Mouse (Mus musculus): ENCODE measurements around the gene Tshz2.
A peak's percentile ranks its signal among the peaks of the same experiment; 100 is the strongest.

The Tshz2 gene

DNA sequence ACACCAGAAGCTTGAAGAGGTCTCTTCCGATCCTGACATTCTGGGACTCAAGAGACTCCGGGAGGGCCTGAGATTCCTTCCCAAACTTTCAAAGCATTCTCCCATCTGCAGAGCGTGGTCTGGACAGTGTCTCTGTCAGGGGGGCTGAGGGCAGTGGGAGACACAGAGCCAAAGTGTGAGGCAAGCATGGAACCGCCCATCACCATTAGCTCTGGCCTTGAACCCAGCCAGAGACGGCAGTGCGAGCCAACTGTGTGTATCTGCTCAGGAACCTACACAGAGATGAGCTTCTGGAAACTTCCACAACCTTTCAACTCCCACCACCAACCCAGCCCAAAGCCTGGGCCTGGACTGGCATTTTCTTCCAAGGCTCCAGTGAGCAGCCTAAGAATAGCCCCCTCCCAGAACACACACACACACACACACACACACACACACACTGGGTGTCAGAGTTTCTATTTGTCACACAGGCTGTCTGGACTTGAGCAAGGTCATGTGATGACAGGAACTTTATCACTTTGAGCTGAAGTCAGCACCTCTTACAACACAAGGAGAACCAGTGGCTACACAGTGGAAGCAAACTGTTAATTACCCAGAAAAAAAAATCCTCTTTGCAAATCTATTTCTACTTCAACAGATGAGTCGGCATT is 67.2 kb downstream of the Tshz2 start:
- DNase-seq (ENCODE audit: low spot score in 2 of 2) = no peak

DNA sequence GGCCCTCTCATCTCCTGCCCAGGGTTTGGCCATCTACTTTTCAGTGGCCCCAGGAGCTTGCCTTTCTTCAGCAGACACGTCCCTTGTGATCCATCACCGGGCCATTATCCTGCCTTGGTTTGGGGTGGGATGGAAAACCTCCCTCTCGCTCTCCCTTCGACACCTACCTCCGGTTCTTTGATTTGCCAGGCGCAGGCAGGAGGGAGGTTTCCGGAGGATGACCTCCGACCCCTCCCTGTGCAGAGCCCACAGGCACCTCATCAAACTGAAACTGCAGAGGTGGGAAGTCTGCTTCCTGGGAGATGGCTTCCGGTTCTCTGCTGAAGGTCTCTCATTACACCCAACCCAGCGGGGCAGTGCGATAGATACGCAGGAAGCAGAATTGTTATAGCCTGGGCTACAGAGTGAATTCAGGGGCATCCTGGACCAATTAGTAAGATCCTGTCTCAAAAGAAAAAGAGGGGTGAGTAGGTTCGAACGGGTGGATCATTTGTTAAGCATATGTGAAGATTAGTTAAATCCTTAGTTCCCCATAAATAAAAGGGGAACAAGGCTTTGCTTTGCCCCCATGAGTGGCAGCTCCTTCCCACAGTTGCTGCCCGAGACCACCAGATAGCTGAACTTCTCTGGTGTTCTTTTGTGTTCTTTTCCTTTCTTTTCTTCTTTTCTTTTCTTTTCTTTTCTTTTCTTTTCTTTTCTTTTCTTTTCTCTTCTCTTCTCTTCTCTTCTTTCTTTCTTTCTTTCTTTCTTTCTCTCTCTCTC is 70.1 kb downstream of the Tshz2 start:
- DNase-seq (ENCODE audit: low spot score in 2 of 2) = no peak

DNA sequence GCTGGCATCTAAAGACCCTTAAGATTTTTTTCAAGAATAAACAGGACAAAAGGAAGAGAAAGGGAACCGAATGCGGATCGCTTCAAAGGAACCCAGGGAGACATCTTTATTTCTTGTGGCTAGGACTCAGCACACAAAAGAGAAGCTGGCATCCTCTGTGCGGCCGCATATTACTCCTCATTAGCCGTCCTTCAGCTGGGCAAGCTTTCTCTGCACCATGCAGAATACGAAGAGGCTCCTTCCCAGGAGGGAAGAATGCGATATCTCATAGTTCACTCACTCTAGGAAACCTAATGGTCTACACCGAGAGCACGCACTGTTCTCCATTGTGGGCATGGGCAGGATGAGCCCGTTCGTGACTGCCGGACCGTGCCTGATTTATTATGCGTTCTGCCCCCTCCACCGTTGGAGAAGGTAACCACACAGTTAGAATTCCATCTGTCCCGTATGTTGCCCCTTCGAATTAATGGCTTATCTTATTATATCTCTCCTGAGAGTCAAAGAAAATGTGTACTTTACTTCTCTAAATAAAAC is 89.0 kb downstream of the Tshz2 start:
- no peak for DNase-seq (ENCODE audit: low spot score in 2 of 2)

DNA sequence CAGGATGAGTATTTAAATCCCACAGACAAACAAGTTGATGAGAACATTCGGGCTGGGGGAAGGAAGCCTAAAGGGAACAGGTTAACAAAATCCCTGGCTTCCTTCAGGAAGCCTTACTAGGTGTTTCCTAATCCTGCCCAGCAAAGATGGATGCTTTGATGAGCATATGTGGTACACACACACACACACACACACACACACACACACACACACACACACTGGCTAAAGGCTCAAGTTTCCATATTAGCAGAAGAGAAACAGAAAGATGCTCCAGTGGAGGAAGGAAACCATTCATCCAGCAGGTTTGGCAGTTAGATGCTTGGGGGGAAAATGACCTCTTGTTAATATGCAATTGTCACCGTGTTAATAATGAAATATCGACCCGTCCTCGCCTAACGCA is 89.5 kb downstream of the Tshz2 start:
- DNase-seq (ENCODE audit: low spot score in 2 of 2) = no peak

DNA sequence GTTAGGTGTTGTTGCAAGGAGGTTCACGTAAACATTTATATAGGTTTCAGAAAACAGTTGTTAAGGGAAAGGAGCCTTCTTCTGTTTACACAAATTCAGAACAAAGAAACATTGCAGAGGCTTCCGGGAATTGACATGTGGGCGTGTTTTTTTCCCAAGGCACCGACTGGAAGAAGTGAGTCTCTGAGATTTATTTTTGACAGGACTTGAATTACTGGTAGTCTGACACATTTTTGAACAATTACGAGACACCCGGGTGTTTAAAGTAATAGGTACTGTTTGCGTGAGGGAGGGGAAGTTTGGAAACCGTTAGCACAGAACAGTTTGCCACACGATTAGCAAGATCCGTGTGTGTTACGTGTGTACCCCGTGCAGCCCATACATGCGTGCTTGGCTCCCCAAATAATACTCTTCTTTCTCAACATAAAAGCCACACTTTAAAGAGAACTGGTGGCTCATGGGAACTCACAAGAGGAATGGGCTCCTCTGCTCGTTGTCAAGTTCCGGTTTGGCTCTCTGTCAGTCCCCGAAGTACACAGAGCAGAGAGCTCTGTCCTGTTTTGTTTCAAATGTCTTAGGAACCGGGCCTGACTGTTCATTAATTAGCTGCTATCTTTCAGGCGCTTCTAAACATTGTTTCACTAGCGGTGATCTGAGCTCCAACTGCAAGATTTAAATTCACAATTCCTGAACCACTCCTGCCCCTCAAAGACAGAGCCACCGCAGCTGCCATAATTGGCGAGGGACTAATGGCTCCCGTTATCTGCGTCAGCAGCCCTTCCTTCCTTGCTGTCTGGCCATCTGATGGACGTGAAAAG is 91.0 kb downstream of the Tshz2 start:
- no peak for DNase-seq (ENCODE audit: low spot score in 2 of 2)

DNA sequence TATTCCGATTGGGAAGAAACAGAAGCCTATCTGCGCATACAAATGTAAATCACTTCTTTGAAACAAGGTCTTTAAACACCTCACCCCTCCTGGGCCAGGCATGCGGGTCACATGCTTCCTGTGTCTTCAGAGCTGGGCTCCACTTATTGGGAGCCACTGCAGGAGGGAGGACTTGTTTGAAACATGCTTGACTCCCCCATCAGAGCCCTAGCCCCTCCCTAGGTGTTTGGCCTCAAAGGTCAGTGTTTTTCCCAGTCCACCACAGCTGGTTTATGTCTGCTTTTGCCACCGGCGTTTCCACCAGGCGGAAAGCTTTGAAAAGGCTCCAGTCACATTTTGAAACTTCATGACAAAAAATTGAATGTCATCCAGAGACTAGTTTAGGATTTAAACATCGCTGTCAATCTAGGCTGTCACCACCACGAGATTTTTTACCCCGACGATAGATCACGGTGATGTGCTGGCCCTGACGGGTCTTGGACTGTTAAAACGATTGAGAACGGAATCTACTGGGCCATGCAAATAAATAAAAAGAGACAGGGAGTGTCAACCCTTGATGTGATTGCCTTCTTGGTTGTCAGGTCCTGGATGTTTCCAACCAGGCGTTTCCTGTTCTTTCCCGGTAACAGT is 96.0 kb downstream of the Tshz2 start:
- peak; percentile 11 to 15 for DNase-seq (ENCODE audit: low spot score in 2 of 2)

DNA sequence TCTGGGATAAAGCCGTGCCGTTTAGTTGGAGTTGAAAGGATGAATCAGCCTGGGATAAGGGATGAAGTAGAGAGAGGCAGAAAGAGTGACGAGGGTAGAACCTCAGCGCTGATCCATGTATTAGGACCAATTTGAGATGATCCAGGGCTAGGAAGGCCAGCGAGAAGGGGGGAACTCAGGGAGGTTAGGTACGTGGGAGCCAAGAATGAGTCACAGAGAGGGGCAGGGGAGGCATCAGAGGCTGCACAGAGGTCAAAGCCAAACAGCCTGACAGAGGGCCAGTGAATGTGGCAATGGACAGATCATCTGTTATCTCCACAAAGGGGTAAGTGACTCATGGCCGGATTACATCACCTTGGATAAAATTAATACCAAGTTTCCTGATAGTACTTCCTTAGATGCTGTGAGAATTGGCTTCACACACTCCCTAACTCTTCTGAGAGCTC is 97.8 kb downstream of the Tshz2 start:
- no peak for DNase-seq (ENCODE audit: low spot score in 2 of 2)

DNA sequence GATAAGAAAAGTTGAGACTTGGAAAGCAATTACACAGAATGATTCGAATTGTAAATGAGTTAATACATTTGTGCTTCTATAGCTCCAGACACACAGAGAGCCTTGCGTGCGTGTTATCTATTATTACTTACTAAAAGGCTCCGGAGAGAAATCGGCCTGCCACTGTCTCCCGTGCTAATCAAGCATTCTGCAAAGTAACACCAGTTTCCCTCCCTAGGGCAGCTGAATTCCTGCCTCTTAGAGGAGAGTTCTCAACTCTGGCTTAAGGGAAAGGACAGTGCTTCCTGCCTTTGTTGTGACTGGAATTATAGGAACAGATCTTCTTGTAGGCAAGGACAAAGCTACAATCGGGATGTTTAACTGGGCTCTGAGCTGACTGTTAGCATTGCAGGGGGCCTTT is 101.2 kb downstream of the Tshz2 start:
- DNase-seq (ENCODE audit: low spot score in 2 of 2) = no peak

DNA sequence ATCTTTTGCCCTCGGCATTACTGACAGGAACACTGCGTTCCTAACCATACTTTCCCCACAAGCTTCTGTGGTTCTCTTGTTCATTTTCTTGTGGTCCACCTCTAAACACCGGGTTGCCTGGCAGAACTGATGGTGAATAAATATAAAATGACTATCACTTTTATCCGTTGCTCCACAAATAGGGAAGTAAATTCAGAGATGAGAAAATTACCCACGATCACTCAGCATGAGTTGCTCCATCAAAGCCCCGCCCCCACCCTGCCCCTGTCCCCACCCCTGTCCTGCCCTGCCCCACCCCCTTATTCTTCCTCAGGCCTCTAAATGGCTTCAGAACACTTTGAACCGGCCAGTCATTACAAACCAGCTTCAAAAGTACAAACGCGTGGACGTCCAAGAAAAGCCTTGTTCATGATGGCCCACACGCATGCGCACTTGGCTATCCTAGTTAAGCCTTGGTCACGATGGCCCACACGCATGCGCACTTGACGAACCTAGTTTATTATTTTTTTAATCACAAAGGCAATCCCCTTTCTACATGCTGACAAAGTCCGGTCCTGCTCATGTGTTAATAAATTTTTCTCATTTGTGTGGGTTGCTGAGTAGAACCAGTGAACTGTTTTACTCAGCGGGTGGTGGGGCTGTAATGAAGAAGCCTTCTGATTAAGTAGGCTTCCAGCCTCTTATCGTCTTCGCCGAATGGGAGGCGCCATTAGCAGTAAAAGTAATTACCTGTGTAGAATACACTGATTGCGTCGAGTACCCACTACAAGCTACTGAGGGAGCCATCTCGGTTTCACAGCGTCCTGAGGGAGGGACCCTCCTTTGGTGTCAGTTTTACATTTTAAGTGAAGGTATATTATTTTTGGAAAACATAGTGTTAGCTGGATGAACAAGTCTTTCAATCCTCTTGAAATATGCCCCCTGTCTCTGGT is 102.9 kb downstream of the Tshz2 start:
- DNase-seq (ENCODE audit: low spot score in 2 of 2) = no peak

DNA sequence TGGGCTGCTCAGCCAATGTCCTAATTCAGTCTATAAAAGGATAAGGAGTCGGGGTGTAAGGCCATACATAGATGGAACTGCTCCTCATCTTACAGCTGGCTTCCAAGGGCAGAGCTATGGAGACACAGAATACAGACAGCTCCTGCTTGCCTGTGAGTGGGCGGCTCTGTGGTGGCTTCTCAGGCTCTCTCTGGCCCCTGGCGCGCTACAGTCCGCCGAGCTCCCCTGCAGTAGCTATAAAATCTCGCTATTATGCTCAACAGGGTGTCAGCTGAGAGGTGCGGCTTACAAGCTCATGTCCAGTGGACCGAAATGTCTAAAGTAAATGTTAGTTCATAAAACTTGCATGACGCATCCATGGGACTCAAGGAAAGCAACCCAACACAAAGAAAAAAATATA is 108.2 kb downstream of the Tshz2 start:
- DNase-seq (ENCODE audit: low spot score in 2 of 2) = no peak

DNA sequence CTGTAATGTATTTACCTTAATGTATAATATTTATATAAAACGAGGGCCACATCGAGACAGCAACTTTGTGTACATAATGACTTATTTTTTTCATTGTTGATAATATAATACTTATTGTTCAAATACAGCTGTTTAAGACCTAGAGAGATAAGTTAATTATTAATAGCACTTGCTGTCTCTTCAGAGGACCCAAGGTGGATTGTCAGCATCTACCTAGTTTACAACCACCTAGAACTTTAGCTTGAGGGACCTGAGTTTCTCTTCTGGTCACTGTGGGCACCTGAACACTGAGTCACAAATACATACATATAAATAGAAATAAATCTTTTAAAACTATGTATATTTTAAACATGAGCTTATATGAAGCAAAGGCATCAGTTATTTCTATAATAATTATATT is 110.0 kb downstream of the Tshz2 start:
- no peak for DNase-seq (ENCODE audit: low spot score in 2 of 2)

DNA sequence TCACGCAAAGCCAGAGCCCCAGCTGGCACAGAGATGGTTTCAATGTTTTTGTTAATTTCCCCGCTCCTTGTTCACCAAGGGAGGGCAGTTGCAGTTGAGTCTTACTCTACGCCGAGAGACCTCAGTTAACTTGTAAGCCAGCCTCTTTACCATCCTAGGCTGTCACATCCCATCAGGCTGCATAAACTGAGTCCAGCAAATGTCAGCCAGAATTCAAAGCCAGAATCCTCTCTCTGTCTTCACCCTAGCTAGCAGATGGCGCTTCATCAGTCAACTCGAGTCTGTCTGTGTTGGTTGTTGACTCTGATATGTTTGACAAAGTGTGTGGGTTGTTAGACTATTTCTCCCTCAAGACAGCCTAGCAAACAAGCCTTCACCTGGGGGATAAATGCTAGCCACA is 110.5 kb downstream of the Tshz2 start:
- no peak for DNase-seq (ENCODE audit: low spot score in 2 of 2)

DNA sequence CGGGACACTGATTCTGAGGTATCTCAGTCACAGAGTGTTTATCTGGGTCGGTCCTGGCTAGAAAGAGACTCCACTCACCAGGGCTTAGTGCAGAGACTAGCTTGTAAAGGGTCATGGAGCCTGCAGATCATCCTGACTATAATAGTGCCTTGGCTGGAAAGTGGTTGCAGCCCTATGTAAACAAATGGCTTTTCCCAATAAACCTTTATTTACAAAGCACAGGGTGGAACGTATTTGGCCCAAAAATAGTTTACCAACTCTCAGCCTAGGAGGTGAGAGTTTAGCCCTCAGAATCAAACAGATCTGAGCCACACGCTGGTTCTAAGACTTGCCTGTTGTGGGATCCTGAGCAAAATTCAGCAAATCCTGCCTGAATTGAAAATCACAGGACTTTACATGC is 111.1 kb downstream of the Tshz2 start:
- no peak for DNase-seq (ENCODE audit: low spot score in 2 of 2)

DNA sequence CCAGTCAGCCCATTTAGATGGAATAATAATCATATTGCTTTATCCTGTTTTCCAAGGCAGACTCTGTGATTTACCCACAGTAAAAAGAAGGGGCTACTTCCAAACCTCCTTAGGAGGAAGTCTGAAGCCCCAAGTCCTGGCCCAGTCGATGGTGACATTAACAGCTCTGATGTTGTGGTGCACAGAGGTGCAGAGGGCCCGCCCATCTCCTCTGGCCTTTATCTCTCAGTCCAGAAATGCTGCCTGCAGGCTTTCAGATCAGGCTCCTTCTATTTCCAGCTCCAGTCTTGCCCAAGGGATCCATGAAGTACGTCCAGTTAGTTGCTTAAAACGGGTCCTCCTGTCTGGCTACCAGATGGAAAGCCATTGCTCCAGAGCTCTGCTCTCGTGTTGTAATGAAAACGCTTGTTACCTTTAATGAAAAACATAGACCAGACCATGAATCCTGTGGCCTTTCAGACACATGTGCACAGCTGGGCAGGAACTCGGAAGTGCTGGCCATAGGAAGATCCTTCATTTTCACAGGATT is 114.4 kb downstream of the Tshz2 start:
- no peak for DNase-seq (ENCODE audit: low spot score in 2 of 2)

DNA sequence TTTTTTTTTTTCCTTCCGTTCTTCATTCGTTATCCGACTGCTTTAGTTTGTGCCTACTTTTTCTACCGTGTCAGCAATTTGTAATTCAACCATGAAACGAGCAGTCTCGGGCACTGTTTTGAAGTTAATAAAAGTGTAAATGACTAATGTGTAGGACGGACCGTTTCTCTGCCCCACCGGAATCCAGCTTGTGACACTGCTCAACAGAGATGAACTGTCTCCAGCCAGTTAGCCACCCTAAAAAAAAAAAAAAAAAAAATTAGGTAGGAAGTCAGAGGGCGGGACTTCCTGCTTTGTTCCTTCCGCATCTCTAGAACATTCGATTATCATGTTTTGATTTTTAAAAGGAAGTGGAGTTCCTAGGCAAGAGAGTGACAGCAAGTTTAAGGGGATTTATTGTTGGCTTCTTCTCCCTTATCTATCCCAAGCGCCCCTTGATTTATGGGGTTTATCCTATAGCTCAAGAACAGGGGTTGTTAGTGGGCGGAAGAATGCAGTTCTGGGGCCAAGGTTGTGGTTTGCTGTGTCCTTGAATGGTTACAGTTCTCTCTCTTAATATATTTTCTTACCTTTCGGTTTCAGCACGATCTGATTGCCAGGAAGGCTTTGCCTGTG is 116.6 kb downstream of the Tshz2 start:
- DNase-seq (ENCODE audit: low spot score in 2 of 2) = no peak

DNA sequence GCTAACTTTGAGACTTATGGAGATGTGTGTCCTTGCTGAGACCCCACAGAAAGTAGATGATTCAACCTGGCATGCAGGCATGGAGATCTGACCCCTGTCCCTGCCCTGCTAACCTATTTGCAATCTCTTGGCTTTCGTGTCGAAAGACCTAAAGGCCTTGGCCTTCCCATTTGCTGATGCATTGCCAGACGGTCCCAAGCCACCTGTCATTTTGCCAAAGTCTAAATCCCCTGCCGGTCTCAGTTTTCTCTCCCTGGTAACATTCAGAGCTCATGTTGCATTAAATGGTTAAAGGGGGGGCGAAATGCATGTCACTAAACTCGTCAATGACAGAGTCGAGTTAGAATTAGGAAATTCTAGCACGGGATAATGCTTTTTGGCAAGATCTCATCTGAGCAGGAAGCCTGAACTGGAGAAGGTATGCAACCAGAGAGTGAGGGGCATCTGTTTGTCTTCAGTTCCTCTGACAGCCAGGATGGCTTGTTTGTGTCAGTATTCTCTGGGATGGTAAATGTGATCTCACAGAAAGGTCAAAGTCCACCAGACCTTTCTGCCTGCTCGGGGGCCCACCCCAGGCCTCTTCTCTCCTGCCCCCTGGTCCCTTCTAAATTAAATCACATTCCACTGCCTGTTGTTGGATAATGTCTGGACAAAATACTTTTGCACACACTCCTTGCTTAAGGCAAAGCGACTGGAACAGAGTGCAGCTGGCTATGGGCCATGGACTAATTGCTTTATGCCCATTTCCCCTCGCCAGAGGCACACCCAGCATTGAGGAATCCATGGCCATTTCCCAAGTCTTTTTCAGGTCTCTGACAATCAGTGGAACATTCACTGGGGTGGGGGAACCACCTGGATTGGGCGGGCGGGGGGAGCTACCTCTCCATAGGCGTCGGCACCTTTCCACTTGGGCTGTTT is 118.0 kb downstream of the Tshz2 start:
- DNase-seq (ENCODE audit: low spot score in 2 of 2) = no peak

DNA sequence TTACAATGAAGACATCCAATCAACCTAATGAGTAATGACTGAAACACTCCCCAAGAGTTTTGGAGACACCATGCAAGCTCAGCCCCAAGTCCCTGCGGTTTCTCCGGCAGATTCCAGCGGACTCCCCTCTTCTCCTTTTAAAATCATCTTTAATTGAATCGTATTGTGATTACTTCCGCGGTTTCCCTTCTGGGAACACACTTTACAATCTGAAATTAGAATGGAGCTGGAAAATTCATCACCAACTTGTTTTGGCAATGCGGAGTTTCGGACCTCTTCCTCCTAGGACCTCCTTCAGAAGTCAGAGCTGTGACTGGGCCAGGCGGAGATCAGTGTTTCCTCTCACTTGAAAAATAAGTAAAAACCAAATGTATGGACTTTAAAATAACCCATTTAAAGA is 119.3 kb downstream of the Tshz2 start:
- no peak for DNase-seq (ENCODE audit: low spot score in 2 of 2)

DNA sequence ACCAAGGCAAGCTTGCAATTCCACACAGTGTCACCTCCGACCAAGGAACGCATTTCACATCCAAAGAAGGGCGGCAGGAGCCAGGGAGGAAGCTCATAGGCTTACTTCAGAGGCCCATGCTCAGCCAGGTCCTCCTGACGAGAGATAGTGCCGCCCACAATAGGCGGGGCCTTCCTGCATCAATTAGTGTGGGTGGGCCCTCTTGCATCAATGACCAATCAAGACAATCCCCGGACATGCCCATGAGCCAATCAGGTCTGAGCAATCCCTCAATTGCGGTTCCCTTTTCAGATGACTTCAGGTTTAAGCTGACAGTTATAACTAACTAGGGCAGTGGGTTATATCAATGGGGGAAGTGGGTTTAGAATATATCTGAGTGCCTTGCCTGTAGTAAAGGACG is 120.6 kb downstream of the Tshz2 start:
- DNase-seq (ENCODE audit: low spot score in 2 of 2) = no peak

DNA sequence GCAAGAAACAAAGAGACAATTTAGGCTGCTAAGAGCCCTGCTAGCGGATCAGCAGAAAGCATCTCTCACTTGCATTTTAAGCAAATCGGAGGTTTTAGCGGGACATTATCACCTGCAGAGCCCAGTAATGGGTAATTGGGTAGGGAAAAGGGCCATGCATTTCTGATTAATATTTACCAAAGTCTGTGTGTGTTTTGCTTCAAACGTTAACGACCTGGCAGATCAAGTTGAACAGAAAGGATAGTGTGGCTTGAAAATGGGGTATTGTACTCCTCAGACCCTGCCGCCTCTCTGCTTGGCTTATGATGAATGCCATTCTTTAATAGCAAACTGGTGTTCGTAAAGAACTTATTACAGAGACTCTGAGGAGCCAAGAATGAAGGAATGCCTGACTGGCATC is 122.3 kb downstream of the Tshz2 start:
- no peak for DNase-seq (ENCODE audit: low spot score in 2 of 2)

Data from spleen, postnatal 36 days (tissue).